Mouse (Mus musculus) embryo, embryonic 10.5 days (tissue): ENCODE measurements around the gene Sgk1.
A peak's percentile ranks its signal among the peaks of the same experiment; 100 is the strongest.

Experiments used
- DNase-seq: peaks from one replicate; pipeline ENCODE4 v3.0.0-alpha.2; 2015; ENCODE audit warnings: low spot score

Sgk1 gene

GRCm38 (mm10) chr10:21882184-21883081 lies at the start of gene Sgk1:
Gene Sgk1, plus strand, starts transcription at chr10:21882184.
- DNase-seq = peak; percentile 59

GRCm38 (mm10) chr10:21832282-21832681 lies 49.7 kb upstream of the Sgk1 start:
- no peak for DNase-seq

GRCm38 (mm10) chr10:21833757-21834156 lies 48.2 kb upstream of the Sgk1 start:
- no peak for DNase-seq

- no peak for DNase-seq
These were observed 46.9 kb upstream of the Sgk1 start for GRCm38 (mm10) chr10:21835077-21835476.

GRCm38 (mm10) chr10:21839248-21840155 lies 42.5 kb upstream of the Sgk1 start:
- DNase-seq = no peak

- DNase-seq = no peak
These were observed 38.7 kb upstream of the Sgk1 start for GRCm38 (mm10) chr10:21843326-21843725.

GRCm38 (mm10) chr10:21843861-21844260 lies 38.1 kb upstream of the Sgk1 start:
- no peak for DNase-seq

- DNase-seq = no peak
These were observed 37.6 kb upstream of the Sgk1 start for GRCm38 (mm10) chr10:21844391-21844790.

GRCm38 (mm10) chr10:21845601-21846282 lies 36.2 kb upstream of the Sgk1 start:
- no peak for DNase-seq

GRCm38 (mm10) chr10:21846366-21846765 lies 35.6 kb upstream of the Sgk1 start:
- no peak for DNase-seq

- no peak for DNase-seq
These were observed 34.8 kb upstream of the Sgk1 start for GRCm38 (mm10) chr10:21847026-21847820.

- DNase-seq = no peak
These were observed 33.9 kb upstream of the Sgk1 start for GRCm38 (mm10) chr10:21847931-21848670.

- no peak for DNase-seq
These were observed 32.7 kb upstream of the Sgk1 start for GRCm38 (mm10) chr10:21849251-21849650.

GRCm38 (mm10) chr10:21850330-21850729 lies 31.7 kb upstream of the Sgk1 start:
- no peak for DNase-seq

- DNase-seq = no peak
These were observed 28.9 kb upstream of the Sgk1 start for GRCm38 (mm10) chr10:21853122-21853521.

GRCm38 (mm10) chr10:21853566-21854328 lies 28.2 kb upstream of the Sgk1 start:
- DNase-seq = no peak

- DNase-seq = no peak
These were observed 26.6 kb upstream of the Sgk1 start for GRCm38 (mm10) chr10:21855338-21855737.

- no peak for DNase-seq
These were observed 24.3 kb upstream of the Sgk1 start for GRCm38 (mm10) chr10:21857676-21858075.

- no peak for DNase-seq
These were observed 23.5 kb upstream of the Sgk1 start for GRCm38 (mm10) chr10:21858437-21858974.

GRCm38 (mm10) chr10:21866504-21866903 lies 15.5 kb upstream of the Sgk1 start:
- peak; percentile 37 for DNase-seq
